11 mouse cellular contexts compared by ENCODE assay signal in genomic region chr4:133073192-133073591, GRCm38 (mm10). TPM values are rescaled to one million over a fixed set of nuclear protein-coding genes. Genes with fewer than 3 reads are reported as not detected.
A peak's percentile ranks its signal among the peaks of the same experiment; 100 is the strongest.
DNase-seq lines count a peak whose midpoint lies in the region; ATAC-seq and TF ChIP-seq lines count a peak whose summit lies in the region.
"Had no signal": no experiment of that assay in that cellular context is flagged by ENCODE, and none has a peak within 500 bp of the region (broad histone marks: within the 10 kb centered on the region; RNA-seq: fewer than 3 reads in every experiment).

No protein-coding gene starts in this region.

- TF ChIP-seq CTCF in gastrocnemius, adult 2 months (IDR thresholded peaks at IDR 0.05): no peak

- H3K27me3 ChIP-seq in hindbrain, embryonic 15.5 days: no peaks in the 10 kb centered on the region
- no peaks in the 10 kb centered on the region for H3K27me3 ChIP-seq in neural tube, embryonic 14.5 days (ENCODE audit: control insufficient read depth, insufficient read depth, low read length)

- peak; percentile 95 for ATAC-seq in CD4-positive, CD25-positive, alpha-beta regulatory T cell, adult 4 months
- ATAC-seq in hindbrain, embryonic 15.5 days (ENCODE audit: low FRiP score, low read depth): no peak
- ATAC-seq in neural tube, embryonic 14.5 days (ENCODE audit: low read depth): no peak

- H3K36me3 ChIP-seq in hindbrain, embryonic 15.5 days: peaks cover 6% of the 10 kb centered on the region
- peaks cover 8% of the 10 kb centered on the region for H3K36me3 ChIP-seq in neural tube, embryonic 14.5 days (ENCODE audit: control insufficient read depth, insufficient read depth, low read length)

- no peak overlapping the region for H3K4me2 ChIP-seq in hindbrain, embryonic 15.5 days
- H3K4me2 ChIP-seq in neural tube, embryonic 14.5 days (ENCODE audit: low read depth, low read length): no peak overlapping the region

- 57% methylated on average over 8 of the region's 8 CpGs for WGBS in hindbrain, embryonic 15.5 days
- WGBS in neural tube, embryonic 14.5 days: 63% methylated on average over 8 of the region's 8 CpGs

- no peaks in the 10 kb centered on the region for H3K9me3 ChIP-seq in hindbrain, embryonic 15.5 days
- no peaks in the 10 kb centered on the region for H3K9me3 ChIP-seq in neural tube, embryonic 14.5 days (ENCODE audit: control insufficient read depth, low read length)

- H3K27ac ChIP-seq in gastrocnemius, adult 2 months: peak overlapping the region; percentile 56
- H3K27ac ChIP-seq in hindbrain, embryonic 15.5 days (replicated peaks): peak overlapping the region; percentile 82
- peak overlapping the region; percentile 77; the same call in 1 of the 2 replicates for H3K27ac ChIP-seq in neural tube, embryonic 14.5 days (ENCODE audit: low read depth, low read length)

- H3K4me3 ChIP-seq in gastrocnemius, adult 2 months: no peak overlapping the region
- no peak overlapping the region for H3K4me3 ChIP-seq in hindbrain, embryonic 15.5 days
- H3K4me3 ChIP-seq in neural tube, embryonic 14.5 days (ENCODE audit: low read depth, low read length): no peak overlapping the region

- no peak for DNase-seq in gastrocnemius, adult 2 months
- DNase-seq in gastrocnemius, adult 18-20 months (ENCODE audit: low spot score): no peak
- no peak for DNase-seq in MN1 (ENCODE audit: low spot score)
- no peak for DNase-seq in spleen, postnatal 36 days (ENCODE audit: low spot score in 2 of 2)
- DNase-seq in left cerebral cortex, postnatal 25 days (ENCODE audit: low spot score in 2 of 2): no peak
- DNase-seq: B cell, adult 2 months; kidney, postnatal 36 days; lung, postnatal 4 days had no signal

- no peak overlapping the region for H3K9ac ChIP-seq in hindbrain, embryonic 15.5 days
- H3K9ac ChIP-seq in neural tube, embryonic 14.5 days (replicated peaks; ENCODE audit: low read depth, low read length): no peak overlapping the region

- intact Hi-C loops in gastrocnemius, adult 2 months (cut with DNase I): no loop called here
- intact Hi-C loops in left cerebral cortex, postnatal 25 days (cut with DNase I): no loop called here

- peaks cover 70% of the 10 kb centered on the region for H3K4me1 ChIP-seq in hindbrain, embryonic 15.5 days (replicated peaks)
- peaks cover 26% of the 10 kb centered on the region for H3K4me1 ChIP-seq in neural tube, embryonic 14.5 days (ENCODE audit: control insufficient read depth, insufficient read depth, low read length)

RNA-seq across cellular contexts. Expression of gene Wasf2, which starts 57.1 kb away (rescaled TPM):
- total RNA-seq in gastrocnemius, adult 2 months (2021): 10 to 100 TPM; 34.9 to 35.6 TPM
- 10 to 100 TPM; 29.1 to 33.3 TPM for total RNA-seq in gastrocnemius, adult 18-20 months (2021)
- 10 to 100 TPM; 69.2 to 76.3 TPM for polyA plus RNA-seq in CD4-positive, CD25-positive, alpha-beta regulatory T cell, adult 4 months (2017; shearing (Covaris generic))
- 30.3 and 31.1 TPM in 2 replicates for polyA plus RNA-seq in hindbrain, embryonic 15.5 days (2015; fragmentation: Nextera tagmentation; extraction: Ambion mirVana)
- polyA plus RNA-seq in neural tube, embryonic 14.5 days (2014; fragmentation: Nextera tagmentation; extraction: Ambion mirVana): 18.5 and 19.6 TPM in 2 replicates
- 10 to 100 TPM; 27.6 to 32.9 TPM for total RNA-seq in left cerebral cortex, postnatal 25 days (2021)
